In the genomic region with DNA sequence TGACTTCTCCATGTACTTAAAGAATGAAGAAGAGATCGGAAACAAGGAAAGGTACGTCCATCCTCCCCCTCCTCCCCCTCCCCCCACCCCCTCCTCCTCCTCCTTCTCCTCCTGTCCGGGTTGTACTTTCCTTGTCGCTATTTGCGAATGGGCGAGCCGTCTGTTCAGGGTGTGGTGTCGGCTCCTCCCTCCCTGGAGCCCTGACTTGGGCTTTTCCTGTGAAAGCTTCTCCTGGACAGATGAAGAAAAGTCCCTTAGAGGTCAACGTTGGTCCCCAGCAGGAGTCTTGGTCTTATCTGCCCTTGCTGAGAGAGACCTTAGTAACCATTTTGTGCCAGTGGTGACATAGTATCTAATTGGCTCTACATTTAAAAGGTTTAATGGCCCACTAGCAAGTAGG, we compare ENCODE assay signal across 11 mouse cellular contexts.
"Had no signal": no experiment of that assay in that cellular context is flagged by ENCODE, and none has a peak within 500 bp of the region (broad histone marks: within the 10 kb centered on the region; RNA-seq: fewer than 3 reads in every experiment).

No protein-coding gene starts in this region.

- H3K27me3 ChIP-seq: midbrain, embryonic 13.5 days; midbrain, embryonic 15.5 days; neural tube, embryonic 12.5 days had no signal

- H3K9ac ChIP-seq: liver, embryonic 14.5 days; lung, embryonic 14.5 days; midbrain, embryonic 13.5 days; midbrain, embryonic 15.5 days; neural tube, embryonic 12.5 days had no signal

- ATAC-seq: midbrain, embryonic 13.5 days; midbrain, embryonic 15.5 days had no signal

- H3K4me3 ChIP-seq: midbrain, embryonic 13.5 days; midbrain, embryonic 15.5 days; neural tube, embryonic 12.5 days had no signal

- H3K4me2 ChIP-seq: lung, embryonic 14.5 days; midbrain, embryonic 11.5 days; midbrain, embryonic 13.5 days; midbrain, embryonic 15.5 days; neural tube, embryonic 12.5 days had no signal

- H3K4me1 ChIP-seq: midbrain, embryonic 13.5 days; midbrain, embryonic 15.5 days; neural tube, embryonic 12.5 days had no signal

- H3K9me3 ChIP-seq: midbrain, embryonic 15.5 days; neural tube, embryonic 12.5 days had no signal

- H3K27ac ChIP-seq: liver, embryonic 14.5 days; midbrain, embryonic 13.5 days; midbrain, embryonic 15.5 days; neural tube, embryonic 12.5 days had no signal

- DNase-seq: lung, adult 18-20 months; lung, embryonic 14.5 days; lung, postnatal 10 days; right cerebral cortex, postnatal 14 days; thymus, adult 2 months; thymus, postnatal 25 days had no signal
